Mouse (Mus musculus): ENCODE data around the gene Ppp6r1. TPM values are rescaled to one million over a fixed set of nuclear protein-coding genes. Genes with fewer than 3 reads are reported as not detected.
A peak's percentile ranks its signal among the peaks of the same experiment; 100 is the strongest.

Ppp6r1 gene
- polyA plus RNA-seq, 1 experiment from 2014 or later: 10.6 TPM

DNA sequence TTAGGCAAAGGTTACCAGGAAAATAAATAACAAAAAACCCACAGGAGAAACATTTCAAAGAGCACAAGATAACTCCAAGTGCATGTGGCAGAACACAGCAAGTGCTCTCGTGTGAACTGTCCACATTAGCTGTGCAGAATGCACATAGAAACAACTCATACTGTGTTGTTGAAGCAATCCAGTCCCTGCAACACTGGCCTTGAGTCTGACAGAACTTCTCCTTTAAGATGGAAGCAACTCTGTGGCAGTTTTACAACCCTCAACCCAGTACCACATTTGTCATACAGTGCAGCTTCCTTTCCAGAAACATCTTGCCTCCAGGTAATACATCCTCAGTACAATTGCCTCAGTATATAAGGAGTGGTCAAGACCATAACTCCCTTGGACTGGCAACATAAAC lies 2.0 kb downstream of the Ppp6r1 start:
- Histone ChIP-seq H3K9ac (no peak overlapping the region; the same call in 1 of the 2 replicates), H3K27me3 (no peaks in the 10 kb centered on the region), H3K36me3 (peaks cover 6% of the 10 kb centered on the region; the same call in 1 of the 2 replicates), H3K4me1 (peaks cover 32% of the 10 kb centered on the region), H3K4me2 (replicated peaks) (peak overlapping the region; percentile 66), H3K9me3 (no peaks in the 10 kb centered on the region), H3K4me3 (0 out of 2 replicates have a peak overlapping the region, but pooled peaks have one; percentile 75), H3K27ac (no peak overlapping the region)
- WGBS: 67% methylated on average over 1 of the region's 1 CpGs
- ATAC-seq (ENCODE audit: insufficient number of reproducible peaks, insufficient read depth, low FRiP score, low TSS enrichment): no peak

GRCm38 (mm10) chr7:4655916-4656315 lies 2.9 kb downstream of the Ppp6r1 start:
- whole genome bisulfite sequencing: 80% methylated on average over 1 of the region's 1 CpGs
- no peaks in the 10 kb centered on the region for H3K27me3 ChIP-seq
- H3K4me2 ChIP-seq (replicated peaks): no peak overlapping the region
- peaks cover 11% of the 10 kb centered on the region; the same call in 1 of the 2 replicates for H3K36me3 ChIP-seq
- no peak overlapping the region for H3K4me3 ChIP-seq
- H3K4me1 ChIP-seq: peaks cover 32% of the 10 kb centered on the region
- no peaks in the 10 kb centered on the region for H3K9me3 ChIP-seq
- H3K27ac ChIP-seq: no peak overlapping the region
- ATAC-seq (ENCODE audit: insufficient number of reproducible peaks, insufficient read depth, low FRiP score, low TSS enrichment): no peak
- H3K9ac ChIP-seq: no peak overlapping the region

DNA sequence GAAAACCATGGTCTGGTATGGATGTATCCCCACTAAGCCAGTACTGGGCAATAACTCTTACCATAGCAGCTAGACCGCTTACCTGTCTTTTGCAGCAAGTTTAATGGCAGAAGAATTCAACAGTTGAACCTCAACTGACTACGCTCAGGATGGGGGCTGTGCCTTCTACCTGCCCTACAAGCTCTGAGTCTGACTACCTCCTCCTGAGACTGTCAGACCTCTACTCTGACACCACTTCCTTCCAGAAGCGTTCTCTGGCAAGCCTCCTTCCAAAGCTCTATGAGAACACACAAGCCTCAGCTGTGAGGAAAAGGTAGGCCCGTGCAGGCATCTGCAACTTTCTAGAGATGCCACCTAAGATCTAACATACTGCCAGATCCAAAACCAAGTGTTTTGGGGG lies 3.4 kb downstream of the Ppp6r1 start:
- no peaks in the 10 kb centered on the region for H3K9me3 ChIP-seq
- H3K4me2 ChIP-seq (replicated peaks): no peak overlapping the region
- H3K36me3 ChIP-seq: peaks cover 11% of the 10 kb centered on the region; the same call in 1 of the 2 replicates
- H3K27me3 ChIP-seq: no peaks in the 10 kb centered on the region
- no peak overlapping the region for H3K9ac ChIP-seq
- no peak for ATAC-seq (ENCODE audit: insufficient number of reproducible peaks, insufficient read depth, low FRiP score, low TSS enrichment)
- H3K4me3 ChIP-seq: no peak overlapping the region
- WGBS: 90% methylated on average over 4 of the region's 4 CpGs
- H3K27ac ChIP-seq: no peak overlapping the region
- peaks cover 31% of the 10 kb centered on the region for H3K4me1 ChIP-seq

DNA sequence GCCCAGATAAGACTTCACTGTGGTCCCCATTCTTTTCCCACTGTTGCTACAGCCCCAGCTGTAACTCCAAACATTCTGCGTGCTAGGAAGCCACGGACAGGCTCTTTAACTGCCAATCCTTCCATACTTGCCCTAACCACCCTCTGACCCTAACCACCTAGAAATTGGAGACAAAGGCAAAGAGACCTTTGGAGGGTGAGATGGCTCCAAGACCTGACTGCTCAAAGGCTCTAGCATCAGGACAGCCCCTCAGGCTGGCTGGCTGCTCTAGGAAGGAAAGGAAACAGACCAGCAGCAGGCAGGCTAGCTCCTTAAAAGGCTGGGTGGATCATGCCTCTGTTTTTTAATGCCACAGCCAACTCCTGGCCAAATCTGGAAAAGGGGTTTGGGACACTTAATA lies 4.6 kb downstream of the Ppp6r1 start:
- no peak overlapping the region for H3K4me2 ChIP-seq (replicated peaks)
- no peaks in the 10 kb centered on the region for H3K27me3 ChIP-seq
- peaks cover 11% of the 10 kb centered on the region; the same call in 1 of the 2 replicates for H3K36me3 ChIP-seq
- no peak overlapping the region for H3K4me3 ChIP-seq
- H3K9ac ChIP-seq: no peak overlapping the region; the same call in 1 of the 2 replicates
- WGBS: 83% methylated on average over 2 of the region's 2 CpGs
- peaks cover 22% of the 10 kb centered on the region for H3K4me1 ChIP-seq
- H3K9me3 ChIP-seq: no peaks in the 10 kb centered on the region
- no peak for ATAC-seq (ENCODE audit: insufficient number of reproducible peaks, insufficient read depth, low FRiP score, low TSS enrichment)
- no peak overlapping the region for H3K27ac ChIP-seq

DNA sequence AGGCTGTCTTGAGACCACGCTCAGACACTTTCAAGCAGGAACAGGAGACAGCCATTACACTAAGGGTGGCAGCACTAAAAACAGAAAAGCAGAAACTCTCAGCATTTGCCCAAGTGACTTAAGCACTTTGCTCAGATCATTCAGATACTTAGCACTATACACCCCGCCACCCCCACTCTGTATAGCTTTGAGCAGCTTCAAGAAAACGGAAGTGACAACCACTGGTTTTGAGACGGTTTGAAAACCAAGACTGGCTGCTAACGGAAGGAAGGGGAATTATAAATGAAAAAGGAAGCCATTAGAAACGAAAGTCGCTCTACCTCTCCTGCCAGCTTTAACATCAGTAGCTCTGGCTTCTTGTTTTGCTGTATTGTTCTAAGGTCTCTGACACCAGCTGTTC lies 5.0 kb downstream of the Ppp6r1 start:
- no peak overlapping the region for H3K4me3 ChIP-seq
- 82% methylated on average over 7 of the region's 7 CpGs for WGBS
- H3K9ac ChIP-seq: no peak overlapping the region; the same call in 1 of the 2 replicates

DNA sequence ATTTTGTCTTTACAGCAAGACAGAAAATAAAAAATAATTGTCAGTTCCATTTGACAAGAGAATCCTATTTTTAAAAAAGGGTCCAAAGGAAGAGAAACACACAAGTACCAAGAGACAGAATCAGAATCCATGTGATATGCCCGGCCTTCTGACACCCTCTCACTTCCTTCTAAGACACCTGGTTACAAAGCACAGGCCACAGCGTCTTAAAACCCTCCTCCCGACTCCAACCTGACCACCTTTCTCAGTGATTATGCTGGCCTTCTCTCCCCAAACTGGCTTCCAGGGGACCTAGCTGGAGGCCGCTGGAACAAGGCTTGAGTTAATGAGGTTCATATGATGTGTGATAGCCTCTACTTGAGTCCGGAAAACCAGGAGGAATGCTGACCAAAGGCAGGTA lies 5.5 kb downstream of the Ppp6r1 start:
- no peak overlapping the region for H3K27ac ChIP-seq
- peaks cover 22% of the 10 kb centered on the region for H3K4me1 ChIP-seq
- WGBS: 70% methylated on average over 5 of the region's 5 CpGs
- no peak overlapping the region for H3K4me2 ChIP-seq (replicated peaks)
- peaks cover 11% of the 10 kb centered on the region; the same call in 1 of the 2 replicates for H3K36me3 ChIP-seq
- H3K4me3 ChIP-seq: no peak overlapping the region
- ATAC-seq (ENCODE audit: insufficient number of reproducible peaks, insufficient read depth, low FRiP score, low TSS enrichment): no peak
- H3K9ac ChIP-seq: no peak overlapping the region
- H3K27me3 ChIP-seq: no peaks in the 10 kb centered on the region
- no peaks in the 10 kb centered on the region for H3K9me3 ChIP-seq

More for the DNA sequence above, 5.0 kb downstream of the Ppp6r1 start:
- H3K27ac ChIP-seq: no peak overlapping the region
- ATAC-seq (ENCODE audit: insufficient number of reproducible peaks, insufficient read depth, low FRiP score, low TSS enrichment): no peak
- H3K9me3 ChIP-seq: no peaks in the 10 kb centered on the region
- no peaks in the 10 kb centered on the region for H3K27me3 ChIP-seq
- peaks cover 22% of the 10 kb centered on the region for H3K4me1 ChIP-seq
- no peak overlapping the region for H3K4me2 ChIP-seq (replicated peaks)
- peaks cover 11% of the 10 kb centered on the region; the same call in 1 of the 2 replicates for H3K36me3 ChIP-seq

DNA sequence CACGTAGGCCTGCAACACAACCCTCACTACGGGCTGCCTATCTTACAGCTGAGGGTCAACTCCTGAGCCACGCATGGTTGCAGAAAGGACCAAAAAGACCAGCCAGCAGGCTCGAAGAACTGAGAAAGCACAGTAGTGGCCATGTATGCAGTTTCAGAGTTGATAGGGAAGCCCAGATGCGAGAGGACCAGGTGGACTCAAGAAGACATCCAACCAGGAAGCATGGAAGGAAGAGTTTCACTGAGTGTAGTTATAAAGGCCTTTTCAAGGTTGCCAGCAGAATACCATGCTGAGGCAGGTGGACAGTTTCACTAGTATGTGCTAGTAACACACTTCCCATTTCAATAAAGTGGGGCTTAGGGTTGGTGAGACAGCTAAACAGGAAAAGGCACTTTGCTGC lies 6.1 kb downstream of the Ppp6r1 start:
- no peaks in the 10 kb centered on the region for H3K27me3 ChIP-seq
- H3K4me3 ChIP-seq: no peak overlapping the region
- H3K36me3 ChIP-seq: peaks cover 11% of the 10 kb centered on the region; the same call in 1 of the 2 replicates
- no peak overlapping the region for H3K9ac ChIP-seq
- H3K4me2 ChIP-seq (replicated peaks): no peak overlapping the region
- 92% methylated on average over 5 of the region's 5 CpGs for WGBS
- H3K4me1 ChIP-seq: peaks cover 20% of the 10 kb centered on the region
- H3K9me3 ChIP-seq: no peaks in the 10 kb centered on the region
- H3K27ac ChIP-seq: no peak overlapping the region
- no peak for ATAC-seq (ENCODE audit: insufficient number of reproducible peaks, insufficient read depth, low FRiP score, low TSS enrichment)

DNA sequence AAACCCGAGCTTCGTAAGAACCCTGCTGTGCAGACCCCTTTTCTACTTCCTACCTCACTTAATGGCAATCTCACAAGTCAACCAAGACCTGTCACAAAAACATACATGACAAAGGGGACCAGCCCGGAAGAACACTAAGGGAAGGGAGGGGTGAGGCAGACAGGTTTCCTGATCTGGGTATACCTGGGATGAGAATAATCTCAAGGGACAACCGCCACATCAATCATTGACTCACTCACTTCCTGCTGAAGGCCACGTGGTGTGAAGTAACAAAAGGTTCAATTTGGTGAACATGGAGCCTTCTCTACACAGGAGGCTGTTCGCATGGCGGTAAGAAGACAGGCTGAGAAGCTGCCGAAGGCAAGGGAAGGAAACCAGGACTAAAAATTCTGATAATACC lies 7.2 kb downstream of the Ppp6r1 start:
- ATAC-seq (ENCODE audit: insufficient number of reproducible peaks, insufficient read depth, low FRiP score, low TSS enrichment): no peak
- Histone ChIP-seq H3K4me2 (replicated peaks) (no peak overlapping the region), H3K9ac (no peak overlapping the region), H3K4me3 (no peak overlapping the region), H3K9me3 (no peaks in the 10 kb centered on the region), H3K4me1 (peaks cover 9% of the 10 kb centered on the region), H3K27me3 (no peaks in the 10 kb centered on the region), H3K36me3 (peaks cover 15% of the 10 kb centered on the region), H3K27ac (no peak overlapping the region)
- WGBS: 82% methylated on average over 8 of the region's 8 CpGs

- Histone ChIP-seq H3K4me3 (no peak overlapping the region), H3K27ac (no peak overlapping the region), H3K9me3 (no peaks in the 10 kb centered on the region), H3K4me2 (replicated peaks) (no peak overlapping the region), H3K9ac (no peak overlapping the region), H3K27me3 (no peaks in the 10 kb centered on the region), H3K4me1 (no peaks in the 10 kb centered on the region), H3K36me3 (peaks cover 46% of the 10 kb centered on the region)
- no peak for ATAC-seq (ENCODE audit: insufficient number of reproducible peaks, insufficient read depth, low FRiP score, low TSS enrichment)
- 89% methylated on average over 2 of the region's 2 CpGs for WGBS
These were observed 10.8 kb downstream of the Ppp6r1 start for GRCm38 (mm10) chr7:4647992-4648391.

- no peak overlapping the region for H3K4me3 ChIP-seq
- no peaks in the 10 kb centered on the region for H3K27me3 ChIP-seq
- H3K36me3 ChIP-seq: peaks cover 46% of the 10 kb centered on the region
- no peak for ATAC-seq (ENCODE audit: insufficient number of reproducible peaks, insufficient read depth, low FRiP score, low TSS enrichment)
- H3K9me3 ChIP-seq: no peaks in the 10 kb centered on the region
- no peak overlapping the region for H3K27ac ChIP-seq
- no peak overlapping the region for H3K4me2 ChIP-seq (replicated peaks)
- 73% methylated on average over 6 of the region's 6 CpGs for WGBS
- H3K4me1 ChIP-seq: no peaks in the 10 kb centered on the region
- H3K9ac ChIP-seq: no peak overlapping the region
These were observed 11.5 kb downstream of the Ppp6r1 start for GRCm38 (mm10) chr7:4647291-4647690.

DNA sequence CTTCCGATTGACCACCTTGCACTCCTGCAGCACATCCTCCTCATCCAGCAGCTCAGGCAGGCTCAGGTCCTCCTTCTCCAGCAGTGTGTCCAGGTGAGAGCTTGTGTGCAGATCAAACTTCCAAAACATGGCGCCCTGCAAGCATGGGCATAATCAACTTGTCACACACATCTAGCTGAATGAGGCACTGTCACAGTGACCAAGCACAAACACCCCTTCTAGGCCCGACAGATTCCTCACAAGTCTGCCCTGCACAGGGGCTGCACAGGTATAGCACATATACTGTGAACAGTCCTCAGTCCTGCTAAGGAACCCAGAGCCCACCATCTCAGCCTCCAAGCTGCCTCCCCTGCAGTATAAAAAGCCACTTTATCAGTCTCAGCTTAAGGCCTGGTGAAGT lies 12.0 kb downstream of the Ppp6r1 start:
- no peak overlapping the region for H3K27ac ChIP-seq
- no peak overlapping the region for H3K4me2 ChIP-seq (replicated peaks)
- H3K27me3 ChIP-seq: no peaks in the 10 kb centered on the region
- no peak overlapping the region for H3K9ac ChIP-seq
- 81% methylated on average over 3 of the region's 3 CpGs for WGBS
- no peaks in the 10 kb centered on the region for H3K9me3 ChIP-seq
- peaks cover 50% of the 10 kb centered on the region for H3K36me3 ChIP-seq
- ATAC-seq (ENCODE audit: insufficient number of reproducible peaks, insufficient read depth, low FRiP score, low TSS enrichment): no peak
- H3K4me3 ChIP-seq: no peak overlapping the region
- H3K4me1 ChIP-seq: no peaks in the 10 kb centered on the region

DNA sequence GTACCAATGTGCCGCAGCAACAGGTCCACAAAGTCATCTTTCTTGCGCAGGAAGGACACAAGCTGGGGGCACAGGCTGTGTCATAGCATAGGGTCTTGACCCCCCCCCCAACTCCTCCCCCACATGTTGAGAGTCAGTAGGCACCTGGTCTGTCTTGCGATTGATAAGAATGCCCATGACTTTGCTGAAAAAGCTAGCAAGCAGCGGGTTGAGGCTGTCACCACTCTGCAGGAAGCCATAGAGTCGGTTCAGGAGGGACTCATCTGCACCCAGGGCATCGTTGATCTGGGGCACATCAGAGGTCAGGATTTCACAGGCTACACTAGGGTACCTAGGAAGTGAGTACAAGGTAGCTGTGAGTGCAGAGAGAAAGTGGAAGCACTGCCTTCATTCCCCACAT lies 15.6 kb downstream of the Ppp6r1 start:
- 96% methylated on average over 6 of the region's 6 CpGs for WGBS
- Histone ChIP-seq H3K9me3 (no peaks in the 10 kb centered on the region), H3K4me2 (replicated peaks) (no peak overlapping the region), H3K4me1 (no peaks in the 10 kb centered on the region), H3K9ac (no peak overlapping the region), H3K4me3 (no peak overlapping the region), H3K36me3 (peaks cover 80% of the 10 kb centered on the region), H3K27me3 (no peaks in the 10 kb centered on the region), H3K27ac (no peak overlapping the region)
- ATAC-seq (ENCODE audit: insufficient number of reproducible peaks, insufficient read depth, low FRiP score, low TSS enrichment): no peak

DNA sequence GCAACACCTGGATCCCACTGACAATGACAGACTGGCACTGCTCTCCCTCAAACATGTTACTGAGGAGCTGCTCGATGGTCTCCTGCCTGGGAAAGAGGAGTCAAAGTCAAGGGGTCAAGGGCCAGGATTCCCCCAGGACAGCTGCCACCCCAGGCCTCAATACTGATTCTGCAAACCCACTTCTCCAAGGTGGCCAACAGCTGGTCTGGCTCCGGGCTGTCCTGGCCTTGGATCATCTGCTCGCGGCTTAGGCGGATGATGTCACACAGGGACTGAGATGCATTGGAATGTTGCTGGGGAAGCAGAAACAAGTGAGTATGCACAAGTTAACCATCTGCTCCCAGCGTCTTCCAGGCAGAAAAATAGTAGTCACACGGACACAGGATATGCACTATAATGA lies 16.9 kb downstream of the Ppp6r1 start:
- Histone ChIP-seq H3K36me3 (peaks cover 79% of the 10 kb centered on the region), H3K9ac (no peak overlapping the region), H3K27ac (no peak overlapping the region), H3K4me1 (no peaks in the 10 kb centered on the region), H3K4me3 (no peak overlapping the region), H3K9me3 (no peaks in the 10 kb centered on the region), H3K27me3 (no peaks in the 10 kb centered on the region), H3K4me2 (replicated peaks) (no peak overlapping the region)
- 87% methylated on average over 7 of the region's 7 CpGs for WGBS
- ATAC-seq (ENCODE audit: insufficient number of reproducible peaks, insufficient read depth, low FRiP score, low TSS enrichment): no peak

All from embryonic facial prominence, embryonic 12.5 days (tissue).